Mouse (Mus musculus): ENCODE measurements around the gene Ccdc142.

The Ccdc142 gene

DNA sequence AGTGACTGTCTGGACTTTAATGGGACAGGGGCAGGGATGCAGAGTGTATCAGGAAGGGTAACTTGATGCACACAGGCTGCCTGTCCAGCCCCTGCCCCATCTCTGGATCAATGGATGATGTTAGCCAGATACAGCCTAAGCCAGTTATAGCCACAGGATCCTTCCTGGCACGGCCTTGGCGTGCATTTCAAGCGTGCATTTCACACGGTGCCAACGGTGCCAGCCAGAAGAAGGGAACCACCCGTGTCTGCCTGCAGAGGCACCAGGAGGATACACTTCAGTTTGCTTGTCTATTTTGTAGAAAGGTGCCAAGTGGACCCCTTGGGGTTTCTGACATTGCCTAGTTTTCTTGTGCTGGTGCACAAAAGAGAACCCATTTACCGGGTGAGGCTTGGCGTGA lies 38.6 kb downstream of the Ccdc142 start:
- DNase-seq (ENCODE audit: low read depth, low spot score): no peak

DNA sequence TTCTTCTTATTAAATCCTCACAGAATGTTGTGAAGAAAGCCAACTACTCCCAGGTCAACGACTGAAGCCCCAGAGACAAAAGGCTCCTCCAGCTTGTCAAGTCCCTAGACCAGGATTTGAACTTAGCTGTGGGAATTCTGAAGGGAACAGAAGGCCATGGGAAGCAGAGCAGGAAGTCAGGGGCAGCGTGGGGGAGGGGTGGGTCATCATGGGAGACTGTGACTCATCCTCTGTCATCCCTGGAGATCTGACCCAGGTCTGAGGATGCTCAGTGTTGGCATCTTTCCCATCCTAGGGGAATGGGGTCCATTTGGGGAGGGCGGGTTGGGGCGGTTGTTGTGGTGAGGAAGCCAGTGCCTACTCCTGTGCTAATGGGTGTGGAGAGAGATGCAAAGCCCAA lies 40.2 kb downstream of the Ccdc142 start:
- no peak for DNase-seq (ENCODE audit: low read depth, low spot score)

DNA sequence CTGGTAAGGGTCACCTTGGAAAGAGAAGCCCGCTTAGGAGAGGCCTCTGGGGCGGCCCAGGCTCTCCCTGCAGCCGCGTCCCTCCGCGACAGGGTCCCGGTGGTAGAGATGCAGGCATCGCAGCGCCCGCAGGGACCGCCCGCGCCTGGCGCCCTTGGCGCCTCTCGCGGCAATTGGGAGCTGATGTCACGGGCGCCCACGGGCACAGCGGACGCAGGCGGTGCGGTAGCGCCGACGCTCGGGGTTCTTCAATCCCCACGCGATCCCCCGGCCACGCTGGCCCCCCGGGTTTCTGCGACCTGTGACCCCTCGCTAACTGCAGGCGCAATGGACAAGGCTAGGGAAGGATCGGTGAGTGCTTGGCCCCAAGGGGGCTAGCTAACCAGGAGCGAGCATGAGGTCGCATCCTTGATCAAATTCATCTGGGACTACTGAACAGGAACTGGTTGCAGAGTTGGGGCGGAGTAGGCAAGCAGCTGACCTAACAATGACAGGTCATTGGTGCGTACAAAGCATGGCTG lies 40.9 kb downstream of the Ccdc142 start:
- no peak for DNase-seq (ENCODE audit: low read depth, low spot score)

DNA sequence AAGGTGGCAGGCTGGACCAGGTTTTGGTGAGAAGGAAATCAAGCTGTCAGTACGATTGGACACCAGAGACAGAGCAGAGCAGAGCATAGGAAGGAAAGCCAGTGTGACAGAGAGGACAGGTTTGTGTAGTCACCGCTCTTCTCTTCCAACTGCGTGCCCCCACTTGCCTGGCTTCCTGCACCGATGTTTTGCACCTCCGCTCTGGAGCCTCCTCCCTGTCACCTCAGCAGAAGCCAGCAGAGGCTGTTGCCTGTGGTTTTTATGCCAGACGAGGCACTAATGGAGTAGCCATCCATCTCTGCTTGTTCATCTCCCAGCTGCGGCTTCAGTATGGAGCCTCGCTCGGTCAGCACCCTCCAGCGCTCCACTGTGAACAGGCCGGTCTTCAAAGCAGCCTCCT lies 41.5 kb downstream of the Ccdc142 start:
- DNase-seq (ENCODE audit: low read depth, low spot score): no peak

DNA sequence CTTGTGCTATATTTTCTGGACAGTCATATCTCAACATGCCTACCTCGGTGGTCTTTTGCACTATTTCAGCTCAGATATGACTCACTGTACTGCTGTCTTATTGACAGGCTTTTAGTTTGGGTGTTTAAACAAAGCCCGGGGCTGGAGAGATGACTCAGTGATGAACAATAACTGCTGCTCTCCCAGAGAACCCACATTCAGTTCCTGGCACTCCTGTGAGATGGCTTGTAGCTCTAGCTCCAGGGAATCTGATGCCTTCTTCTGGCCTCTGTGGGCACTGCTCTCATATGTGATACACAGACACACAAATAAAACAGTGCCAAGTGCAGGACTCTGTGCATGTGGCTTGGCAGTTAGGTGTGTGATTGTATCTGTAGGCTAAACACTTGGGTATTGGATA lies 43.8 kb downstream of the Ccdc142 start:
- no peak for DNase-seq (ENCODE audit: low read depth, low spot score)

DNA sequence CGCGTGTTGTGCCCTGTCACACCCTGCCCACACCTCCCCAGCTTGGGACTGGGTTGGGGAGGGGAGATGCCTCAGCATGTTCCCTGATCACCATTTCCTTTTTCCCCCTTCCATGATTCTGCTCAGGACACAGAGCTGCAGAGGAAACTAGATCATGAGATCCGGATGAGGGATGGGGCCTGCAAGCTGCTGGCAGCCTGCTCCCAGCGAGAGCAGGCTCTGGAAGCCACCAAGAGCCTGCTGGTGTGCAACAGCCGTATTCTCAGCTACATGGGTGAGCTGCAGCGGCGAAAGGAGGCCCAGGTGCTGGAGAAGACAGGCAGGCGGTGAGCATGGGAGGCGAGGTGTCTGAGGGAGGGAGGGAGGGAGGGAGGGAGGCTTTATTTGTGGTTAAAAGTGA lies 44.4 kb downstream of the Ccdc142 start:
- DNase-seq (ENCODE audit: low read depth, low spot score): no peak

DNA sequence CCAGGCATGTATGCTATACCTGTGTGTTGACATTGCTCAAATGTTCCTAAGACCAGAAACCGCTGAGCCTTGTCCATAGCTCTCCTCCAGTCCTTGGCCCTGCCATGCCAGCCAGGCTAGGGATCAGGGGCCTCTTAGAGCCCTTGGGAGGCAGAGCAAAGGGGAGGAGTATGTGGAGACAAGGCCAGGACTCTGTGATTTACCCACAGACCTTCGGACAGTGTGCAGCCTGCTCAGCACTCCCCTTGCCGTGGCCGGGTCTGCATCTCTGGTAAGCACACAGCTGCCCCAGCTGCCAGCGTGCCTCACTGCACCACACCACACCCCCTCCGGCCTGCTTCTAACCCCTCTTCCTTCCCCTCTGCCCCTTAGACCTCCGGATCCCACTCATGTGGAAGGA lies 45.9 kb downstream of the Ccdc142 start:
- no peak for DNase-seq (ENCODE audit: low read depth, low spot score)

DNA sequence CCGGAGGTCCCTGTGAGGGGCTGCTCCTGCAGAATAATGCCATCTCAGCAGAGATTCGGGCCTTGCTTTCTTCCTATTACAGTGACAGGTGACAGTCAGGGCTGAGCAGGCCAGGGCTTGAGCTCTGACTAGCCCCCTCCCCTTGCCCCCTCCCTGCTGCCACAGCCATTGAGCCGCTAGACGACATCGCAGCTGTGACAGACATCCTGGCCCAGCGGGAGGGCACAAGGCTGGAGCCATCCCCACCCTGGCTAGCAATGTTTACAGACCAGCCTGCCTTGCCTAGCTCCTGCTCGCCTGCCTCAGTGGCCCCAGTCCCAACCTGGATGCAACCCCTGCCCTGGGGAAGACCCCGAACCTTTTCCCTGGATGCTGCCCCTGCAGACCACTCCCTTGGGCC lies 50.3 kb downstream of the Ccdc142 start:
- DNase-seq (ENCODE audit: low read depth, low spot score): no peak

DNA sequence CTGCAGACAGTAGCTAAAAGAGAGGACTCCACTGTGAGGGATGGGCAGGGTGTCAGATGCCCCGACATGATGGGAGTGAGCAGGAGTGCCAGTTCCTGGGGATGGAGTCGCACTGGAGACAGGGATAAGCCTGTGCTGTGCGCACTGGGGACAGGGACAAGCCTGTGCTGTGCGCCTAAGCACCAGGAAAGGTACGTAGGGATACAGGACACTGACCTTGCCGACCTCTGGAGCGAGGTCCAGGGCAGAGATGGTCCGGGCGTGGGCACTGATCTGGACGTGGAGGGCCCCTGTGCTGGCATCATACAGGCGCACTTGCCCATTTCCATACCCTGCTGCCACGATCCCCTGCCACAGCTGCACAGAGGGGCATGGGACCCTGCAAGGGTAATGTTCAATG lies 51.6 kb downstream of the Ccdc142 start:
- DNase-seq (ENCODE audit: low read depth, low spot score): no peak

DNA sequence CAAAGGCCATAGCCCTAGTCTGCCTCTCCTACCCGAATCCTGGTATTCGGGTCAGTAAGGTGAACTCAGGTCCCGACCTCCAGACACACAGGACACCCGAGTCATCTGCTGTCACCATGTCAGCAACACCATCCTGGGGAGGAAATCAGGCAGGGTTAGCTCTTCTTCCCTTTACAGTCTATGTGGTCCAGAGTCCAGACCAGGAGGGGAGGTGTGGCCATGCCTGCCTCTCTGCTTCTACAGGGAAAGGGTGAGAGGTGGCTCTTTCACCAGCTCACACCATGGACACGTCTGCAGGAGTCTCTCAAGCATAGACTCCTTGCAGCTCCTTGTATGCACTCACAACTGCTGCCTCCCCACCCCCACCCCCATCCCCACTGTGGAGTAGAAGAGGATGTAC lies 52.1 kb downstream of the Ccdc142 start:
- DNase-seq (ENCODE audit: low read depth, low spot score): no peak

DNA sequence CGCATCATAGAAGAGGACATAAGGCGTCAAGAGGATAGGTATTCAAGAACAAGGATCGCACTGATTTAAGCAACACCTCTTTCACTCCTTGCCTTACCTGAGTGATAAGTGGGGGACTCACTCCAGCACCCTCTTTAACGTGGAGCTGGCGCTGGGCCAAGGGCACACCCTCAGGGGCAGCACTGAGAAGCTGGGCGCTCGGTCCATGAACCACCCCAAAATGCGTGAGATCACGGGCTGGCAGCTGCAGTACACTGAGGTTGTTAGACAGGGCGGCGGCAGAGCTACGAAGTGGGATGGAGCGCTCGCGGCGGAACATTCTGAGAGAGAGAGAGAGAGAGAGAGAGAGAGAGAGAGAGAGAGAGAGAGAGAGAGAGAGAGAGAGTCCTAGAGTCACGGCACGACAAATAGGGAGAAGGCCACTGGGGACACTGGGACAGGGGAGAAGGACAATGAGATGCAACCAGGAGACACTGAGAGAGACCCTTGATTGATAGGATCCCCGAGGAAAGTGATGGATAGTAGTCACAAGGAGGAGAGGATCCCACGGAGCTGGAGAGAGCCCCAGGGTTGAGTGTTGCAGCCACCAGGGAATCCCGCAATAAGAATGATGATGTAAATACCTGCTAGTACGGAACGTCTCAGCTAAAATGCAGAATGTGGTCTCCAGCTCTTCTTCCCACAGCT lies 54.3 kb downstream of the Ccdc142 start:
- DNase-seq (ENCODE audit: low read depth, low spot score): no peak

DNA sequence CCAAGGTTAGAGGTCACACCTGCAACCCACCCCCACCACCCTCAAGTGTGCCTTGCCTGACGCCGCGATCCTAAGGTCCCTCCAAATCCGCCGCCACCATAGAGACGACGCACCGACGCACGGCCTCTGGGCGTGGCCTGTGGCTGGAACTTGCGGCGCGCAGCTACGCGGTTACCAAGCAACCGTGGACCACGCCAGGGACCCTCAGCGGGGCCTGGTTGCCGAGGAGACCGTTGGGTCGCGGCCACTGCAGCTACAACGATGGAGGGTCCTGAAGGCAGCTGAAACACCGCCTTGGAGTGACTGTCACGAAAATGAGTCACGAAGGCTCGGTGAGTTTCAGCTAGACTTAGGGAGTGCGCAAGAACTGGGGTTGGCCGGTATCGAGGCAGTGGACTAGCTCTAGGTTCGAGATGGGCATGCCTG lies 54.9 kb downstream of the Ccdc142 start, which contains the start of the genes Wdr54 and 1700003E16Rik:
Gene Wdr54, minus strand, starts transcription at position 139 of the 426 bp plus-strand sequence.
Gene 1700003E16Rik, plus strand, starts transcription at position 146 of the 426 bp plus-strand sequence.
- DNase-seq (ENCODE audit: low read depth, low spot score): peak; percentile 83
